22 mouse cellular contexts compared by ENCODE assay signal in the genomic region with DNA sequence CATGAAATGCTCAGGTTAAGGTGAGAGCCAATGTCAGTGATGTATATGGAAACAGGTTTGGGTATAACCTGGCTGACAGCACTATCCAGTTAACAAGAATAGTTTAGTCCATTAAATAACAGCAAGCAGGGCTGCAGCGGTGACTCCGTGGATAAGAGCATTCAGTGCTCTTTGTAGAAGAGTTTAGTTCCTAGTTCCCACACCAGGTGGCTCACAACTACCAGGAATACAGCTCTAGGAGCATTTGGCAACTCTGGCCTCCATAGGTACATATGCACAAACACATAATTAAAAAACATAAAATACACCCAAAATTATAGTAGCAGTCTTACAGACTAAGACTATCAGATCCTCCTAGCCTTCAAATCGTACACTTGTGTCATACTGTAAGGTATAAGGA.
A peak's percentile ranks its signal among the peaks of the same experiment; 100 is the strongest.
DNase-seq lines count a peak whose midpoint lies in the region; ATAC-seq and TF ChIP-seq lines count a peak whose summit lies in the region.
"Had no signal": no experiment of that assay in that cellular context is flagged by ENCODE, and none has a peak within 500 bp of the region (broad histone marks: within the 10 kb centered on the region; RNA-seq: fewer than 3 reads in every experiment).

No protein-coding gene starts in this region.

- H3K4me3 ChIP-seq in forebrain, postnatal 0 days (ENCODE audit: low read depth, low read length), result no peak overlapping the region
- H3K4me3 ChIP-seq in forebrain, embryonic 16.5 days (replicated peaks; ENCODE audit: low read length), result no peak overlapping the region
- no peak overlapping the region for H3K4me3 ChIP-seq in midbrain, postnatal 0 days (ENCODE audit: low read depth, low read length)
- H3K4me3 ChIP-seq in midbrain, embryonic 16.5 days (ENCODE audit: low read depth, low read length), result no peak overlapping the region
- H3K4me3 ChIP-seq in forebrain, embryonic 15.5 days, result no peak overlapping the region
- H3K4me3 ChIP-seq: embryonic facial prominence, embryonic 12.5 days; erythroblast, embryonic 14.5 days; midbrain, embryonic 10.5 days; neural tube, embryonic 13.5 days; stomach, embryonic 15.5 days had no signal

- TF ChIP-seq CTCF in forebrain, postnatal 0 days (IDR thresholded peaks at IDR 0.05; ENCODE audit: low read depth), result peak; percentile 34
- peak; percentile 62 for TF ChIP-seq CTCF in midbrain, postnatal 0 days (IDR thresholded peaks at IDR 0.05)

- H3K9me3 ChIP-seq in forebrain, postnatal 0 days (ENCODE audit: low read length), result no peaks in the 10 kb centered on the region
- H3K9me3 ChIP-seq in forebrain, embryonic 16.5 days (ENCODE audit: control insufficient read depth, low read length), result no peaks in the 10 kb centered on the region
- H3K9me3 ChIP-seq in midbrain, postnatal 0 days (ENCODE audit: low read length), result no peaks in the 10 kb centered on the region
- no peaks in the 10 kb centered on the region for H3K9me3 ChIP-seq in midbrain, embryonic 16.5 days (replicated peaks; ENCODE audit: control insufficient read depth, low read length, poor library complexity, severe bottlenecking)
- H3K9me3 ChIP-seq in forebrain, embryonic 15.5 days, result no peaks in the 10 kb centered on the region
- H3K9me3 ChIP-seq: embryonic facial prominence, embryonic 12.5 days; midbrain, embryonic 10.5 days; neural tube, embryonic 13.5 days; stomach, embryonic 15.5 days had no signal

- no peaks in the 10 kb centered on the region for H3K36me3 ChIP-seq in forebrain, postnatal 0 days (ENCODE audit: insufficient read depth)
- no peaks in the 10 kb centered on the region for H3K36me3 ChIP-seq in forebrain, embryonic 16.5 days (ENCODE audit: control insufficient read depth, insufficient read depth)
- H3K36me3 ChIP-seq in midbrain, postnatal 0 days (ENCODE audit: insufficient read depth, low read length), result no peaks in the 10 kb centered on the region
- H3K36me3 ChIP-seq in midbrain, embryonic 16.5 days (ENCODE audit: control insufficient read depth, insufficient read depth, low read length), result no peaks in the 10 kb centered on the region
- H3K36me3 ChIP-seq in splenic B cell, adult 2 months (ENCODE audit: control insufficient read depth, insufficient read depth, low read length, poor library complexity, severe bottlenecking), result no peaks in the 10 kb centered on the region
- no peaks in the 10 kb centered on the region for H3K36me3 ChIP-seq in forebrain, embryonic 15.5 days
- H3K36me3 ChIP-seq: embryonic facial prominence, embryonic 12.5 days; midbrain, embryonic 10.5 days; neural tube, embryonic 13.5 days; stomach, embryonic 15.5 days had no signal

- H3K4me1 ChIP-seq in forebrain, postnatal 0 days (ENCODE audit: insufficient read depth), result no peaks in the 10 kb centered on the region
- H3K4me1 ChIP-seq in forebrain, embryonic 16.5 days (replicated peaks; ENCODE audit: control insufficient read depth, insufficient read depth, low read length), result peaks cover 10% of the 10 kb centered on the region
- no peaks in the 10 kb centered on the region for H3K4me1 ChIP-seq in midbrain, postnatal 0 days (ENCODE audit: insufficient read depth, low read length)
- peaks cover 9% of the 10 kb centered on the region; the same call in 1 of the 2 replicates for H3K4me1 ChIP-seq in midbrain, embryonic 16.5 days (ENCODE audit: control insufficient read depth, insufficient read depth, low read length)
- H3K4me1 ChIP-seq in forebrain, embryonic 15.5 days, result peaks cover 13% of the 10 kb centered on the region
- H3K4me1 ChIP-seq: embryonic facial prominence, embryonic 12.5 days; stomach, embryonic 15.5 days had no signal

- H3K27ac ChIP-seq in forebrain, postnatal 0 days (ENCODE audit: low read depth, low read length), result no peak overlapping the region
- no peak overlapping the region for H3K27ac ChIP-seq in forebrain, embryonic 16.5 days (ENCODE audit: low read length)
- no peak overlapping the region for H3K27ac ChIP-seq in midbrain, postnatal 0 days (ENCODE audit: low read depth, low read length)
- H3K27ac ChIP-seq in midbrain, embryonic 16.5 days (ENCODE audit: low read length), result no peak overlapping the region
- H3K27ac ChIP-seq in forebrain, embryonic 15.5 days (replicated peaks), result no peak overlapping the region
- H3K27ac ChIP-seq: embryonic facial prominence, embryonic 12.5 days; midbrain, embryonic 10.5 days; neural tube, embryonic 13.5 days; stomach, embryonic 15.5 days had no signal

- WGBS in forebrain, postnatal 0 days, result 49% methylated on average over 3 of the region's 3 CpGs
- WGBS in forebrain, embryonic 16.5 days, result 46% methylated on average over 3 of the region's 3 CpGs
- WGBS in midbrain, postnatal 0 days, result 49% methylated on average over 3 of the region's 3 CpGs
- WGBS in midbrain, embryonic 16.5 days, result 54% methylated on average over 3 of the region's 3 CpGs
- 47% methylated on average over 3 of the region's 3 CpGs for WGBS in forebrain, embryonic 15.5 days

- DNase-seq in forebrain, postnatal 0 days, result peak; percentile 50
- peak; percentile 27 to 28 for DNase-seq in heart, postnatal 10 days
- DNase-seq in heart, postnatal 25 days (ENCODE audit: low spot score), result no peak
- DNase-seq in midbrain, postnatal 0 days (ENCODE audit: low spot score), result peak; percentile 43
- DNase-seq in splenic B cell, adult 2 months (ENCODE audit: low read depth, low spot score), result peak; percentile 1
- DNase-seq: adrenal gland, adult 8-10 months; cerebellum, adult 11-12 months; kidney, adult 11 months; lung, adult 2 months; lung, postnatal 36 days; right cerebral cortex, postnatal 14 days; thymus, adult 2 months had no signal

- no peak for ATAC-seq in forebrain, postnatal 0 days
- no peak for ATAC-seq in forebrain, embryonic 16.5 days
- ATAC-seq in midbrain, postnatal 0 days (ENCODE audit: low FRiP score), result no peak
- no peak for ATAC-seq in midbrain, embryonic 16.5 days
- no peak for ATAC-seq in forebrain, embryonic 15.5 days (replicated peaks)
- ATAC-seq: Patski had no signal

- H3K4me2 ChIP-seq in forebrain, postnatal 0 days (ENCODE audit: low read depth), result no peak overlapping the region
- H3K4me2 ChIP-seq in forebrain, embryonic 16.5 days (ENCODE audit: low read length), result no peak overlapping the region
- H3K4me2 ChIP-seq in midbrain, postnatal 0 days (ENCODE audit: low read depth, low read length, poor library complexity, severe bottlenecking), result no peak overlapping the region
- no peak overlapping the region for H3K4me2 ChIP-seq in midbrain, embryonic 16.5 days (ENCODE audit: low read length)
- H3K4me2 ChIP-seq in forebrain, embryonic 15.5 days (replicated peaks), result no peak overlapping the region
- H3K4me2 ChIP-seq: embryonic facial prominence, embryonic 12.5 days; liver, embryonic 11.5 days; neural tube, embryonic 13.5 days; stomach, embryonic 15.5 days had no signal

- H3K27me3 ChIP-seq in forebrain, postnatal 0 days (ENCODE audit: insufficient read depth, low read length), result no peaks in the 10 kb centered on the region
- no peaks in the 10 kb centered on the region for H3K27me3 ChIP-seq in forebrain, embryonic 16.5 days (replicated peaks; ENCODE audit: control insufficient read depth, insufficient read depth, low read length)
- H3K27me3 ChIP-seq in midbrain, postnatal 0 days (ENCODE audit: insufficient read depth, low read length), result no peaks in the 10 kb centered on the region
- H3K27me3 ChIP-seq in midbrain, embryonic 16.5 days (ENCODE audit: control insufficient read depth, insufficient read depth, low read depth, low read length), result no peaks in the 10 kb centered on the region
- H3K27me3 ChIP-seq in splenic B cell, adult 2 months (ENCODE audit: control insufficient read depth, insufficient read depth, low read length, poor library complexity, severe bottlenecking), result no peaks in the 10 kb centered on the region; the same call in 1 of the 2 replicates
- no peaks in the 10 kb centered on the region for H3K27me3 ChIP-seq in forebrain, embryonic 15.5 days
- H3K27me3 ChIP-seq: embryonic facial prominence, embryonic 12.5 days; neural tube, embryonic 13.5 days; stomach, embryonic 15.5 days had no signal

- intact Hi-C loops in heart, postnatal 10 days (cut with DNase I), result loop anchor here (5.0 to 10.0 kb wide), 4 partner anchors 363 to 1225 kb away; no protein-coding TSS in a partner anchor
- intact Hi-C loops in heart, postnatal 25 days (cut with DNase I), result loop anchor here (5.0 kb wide), 1 partner anchor 850 kb away; no protein-coding TSS in a partner anchor

- no peak overlapping the region for H3K9ac ChIP-seq in forebrain, postnatal 0 days
- H3K9ac ChIP-seq in forebrain, embryonic 16.5 days (replicated peaks; ENCODE audit: low read depth, low read length), result no peak overlapping the region
- H3K9ac ChIP-seq in midbrain, postnatal 0 days (replicated peaks; ENCODE audit: low read length, poor library complexity, severe bottlenecking), result no peak overlapping the region
- no peak overlapping the region for H3K9ac ChIP-seq in midbrain, embryonic 16.5 days (ENCODE audit: low read depth, low read length)
- H3K9ac ChIP-seq in forebrain, embryonic 15.5 days (replicated peaks), result no peak overlapping the region
- H3K9ac ChIP-seq: embryonic facial prominence, embryonic 12.5 days; neural tube, embryonic 13.5 days; stomach, embryonic 15.5 days had no signal
